Mouse (Mus musculus) thymus, adult 2 months (tissue): ENCODE results near the gene Slc24a3.

Experiments
- CTCF ChIP-seq: fragments of 200-500 bp; IDR thresholded peaks from 2 replicates; pipeline ENCODE4 v1.5.1; 2012; ENCODE audit warnings: mild to moderate bottlenecking, control low read depth, low read length, moderate library complexity, borderline replicate concordance; ENCODE audit not compliant: control insufficient read depth, poor library complexity, insufficient read depth; ENCODE audit errors: extremely low read depth
- POLR2A ChIP-seq: fragments of 200-500 bp; IDR thresholded peaks from 2 replicates; pipeline ENCODE4 v1.6.1; 2012; ENCODE audit warnings: mild to moderate bottlenecking, low read length, control low read depth, moderate library complexity; ENCODE audit not compliant: control insufficient read depth, poor library complexity, insufficient read depth; ENCODE audit errors: extremely low read depth

- TF ChIP-seq POLR2A (no peak), CTCF (no peak)
These were observed 516.0 kb downstream of the Slc24a3 start for GRCm38 (mm10) chr2:145683536-145683935.
